Mouse (Mus musculus): ENCODE data around the gene Fam198a. TPM values are rescaled to one million over a fixed set of nuclear protein-coding genes. Genes with fewer than 3 reads are reported as not detected.

Gene Fam198a
- polyA plus RNA-seq, 1 experiment: not detected

GRCm38 (mm10) chr9:121908321-121908720 is 42.5 kb upstream of the Fam198a start:
- H3K27ac ChIP-seq (ENCODE audit: insufficient read depth, low read depth, low read length): no peak overlapping the region
- no peak overlapping the region for H3K4me3 ChIP-seq (ENCODE audit: insufficient read depth, low read length)
- TF ChIP-seq CTCF (IDR thresholded peaks at IDR 0.05; ENCODE audit: low read depth, low read length) (no peak), POLR2A (IDR thresholded peaks at IDR 0.05; ENCODE audit: borderline replicate concordance, low read depth, low read length) (no peak)
- peaks cover 26% of the 10 kb centered on the region for H3K4me1 ChIP-seq (ENCODE audit: control insufficient read depth, insufficient read depth, low read length)

- TF ChIP-seq POLR2A (IDR thresholded peaks at IDR 0.05; ENCODE audit: borderline replicate concordance, low read depth, low read length): no peak
- no peak for TF ChIP-seq CTCF (IDR thresholded peaks at IDR 0.05; ENCODE audit: low read depth, low read length)
- no peak overlapping the region for H3K27ac ChIP-seq (ENCODE audit: insufficient read depth, low read depth, low read length)
- peaks cover 21% of the 10 kb centered on the region for H3K4me1 ChIP-seq (ENCODE audit: control insufficient read depth, insufficient read depth, low read length)
- H3K4me3 ChIP-seq (ENCODE audit: insufficient read depth, low read length): no peak overlapping the region
These were observed 41.2 kb upstream of the Fam198a start for GRCm38 (mm10) chr9:121909635-121910034.

- Histone ChIP-seq H3K27ac (ENCODE audit: insufficient read depth, low read depth, low read length) (no peak overlapping the region), H3K4me3 (ENCODE audit: insufficient read depth, low read length) (no peak overlapping the region), H3K4me1 (ENCODE audit: control insufficient read depth, insufficient read depth, low read length) (peaks cover 15% of the 10 kb centered on the region)
- no peak for TF ChIP-seq CTCF (IDR thresholded peaks at IDR 0.05; ENCODE audit: low read depth, low read length)
These were observed 39.6 kb upstream of the Fam198a start for GRCm38 (mm10) chr9:121911196-121911595.

- no peak overlapping the region for H3K4me3 ChIP-seq (ENCODE audit: insufficient read depth, low read length)
These were observed 38.0 kb upstream of the Fam198a start for GRCm38 (mm10) chr9:121912786-121913185.

GRCm38 (mm10) chr9:121914226-121914757 is 36.5 kb upstream of the Fam198a start:
- Histone ChIP-seq H3K27ac (ENCODE audit: insufficient read depth, low read depth, low read length) (no peak overlapping the region), H3K4me3 (ENCODE audit: insufficient read depth, low read length) (no peak overlapping the region), H3K4me1 (ENCODE audit: control insufficient read depth, insufficient read depth, low read length) (peaks cover 22% of the 10 kb centered on the region)
- TF ChIP-seq CTCF (IDR thresholded peaks at IDR 0.05; ENCODE audit: low read depth, low read length): no peak
- TF ChIP-seq POLR2A (IDR thresholded peaks at IDR 0.05; ENCODE audit: borderline replicate concordance, low read depth, low read length): no peak

More at GRCm38 (mm10) chr9:121912786-121913185, 38.0 kb upstream of the Fam198a start:
- Histone ChIP-seq H3K4me1 (ENCODE audit: control insufficient read depth, insufficient read depth, low read length) (peaks cover 15% of the 10 kb centered on the region), H3K27ac (ENCODE audit: insufficient read depth, low read depth, low read length) (no peak overlapping the region)
- TF ChIP-seq CTCF (IDR thresholded peaks at IDR 0.05; ENCODE audit: low read depth, low read length) (no peak), POLR2A (IDR thresholded peaks at IDR 0.05; ENCODE audit: borderline replicate concordance, low read depth, low read length) (no peak)

GRCm38 (mm10) chr9:121915056-121915455 is 35.7 kb upstream of the Fam198a start:
- no peak overlapping the region for H3K27ac ChIP-seq (ENCODE audit: insufficient read depth, low read depth, low read length)
- peaks cover 18% of the 10 kb centered on the region for H3K4me1 ChIP-seq (ENCODE audit: control insufficient read depth, insufficient read depth, low read length)
- TF ChIP-seq CTCF (IDR thresholded peaks at IDR 0.05; ENCODE audit: low read depth, low read length): no peak
- H3K4me3 ChIP-seq (ENCODE audit: insufficient read depth, low read length): no peak overlapping the region

GRCm38 (mm10) chr9:121916102-121916501 is 34.7 kb upstream of the Fam198a start, which contains the start of gene Cyp8b1:
Cyp8b1 (minus strand) TSS chr9:121916305.
- H3K4me1 ChIP-seq (ENCODE audit: control insufficient read depth, insufficient read depth, low read length): peaks cover 18% of the 10 kb centered on the region
- H3K4me3 ChIP-seq (ENCODE audit: insufficient read depth, low read length): no peak within 1 kb of the TSS
- no peak within 1 kb of the TSS for H3K27ac ChIP-seq (ENCODE audit: insufficient read depth, low read depth, low read length)
- TF ChIP-seq POLR2A (IDR thresholded peaks at IDR 0.05; ENCODE audit: borderline replicate concordance, low read depth, low read length) (no peak), CTCF (IDR thresholded peaks at IDR 0.05; ENCODE audit: low read depth, low read length) (no peak)

- H3K4me1 ChIP-seq (ENCODE audit: control insufficient read depth, insufficient read depth, low read length): peaks cover 16% of the 10 kb centered on the region
- no peak overlapping the region for H3K4me3 ChIP-seq (ENCODE audit: insufficient read depth, low read length)
- no peak overlapping the region for H3K27ac ChIP-seq (ENCODE audit: insufficient read depth, low read depth, low read length)
- TF ChIP-seq POLR2A (IDR thresholded peaks at IDR 0.05; ENCODE audit: borderline replicate concordance, low read depth, low read length) (no peak), CTCF (IDR thresholded peaks at IDR 0.05; ENCODE audit: low read depth, low read length) (no peak)
These were observed 31.7 kb upstream of the Fam198a start for GRCm38 (mm10) chr9:121919027-121919501.

GRCm38 (mm10) chr9:121923443-121923842 is 27.3 kb upstream of the Fam198a start:
- Histone ChIP-seq H3K4me1 (ENCODE audit: control insufficient read depth, insufficient read depth, low read length) (peaks cover 18% of the 10 kb centered on the region), H3K4me3 (ENCODE audit: insufficient read depth, low read length) (no peak overlapping the region), H3K27ac (ENCODE audit: insufficient read depth, low read depth, low read length) (no peak overlapping the region)
- TF ChIP-seq CTCF (IDR thresholded peaks at IDR 0.05; ENCODE audit: low read depth, low read length): no peak

- no peak overlapping the region for H3K27ac ChIP-seq (ENCODE audit: insufficient read depth, low read depth, low read length)
These were observed 26.9 kb upstream of the Fam198a start for GRCm38 (mm10) chr9:121923906-121924305.

More at GRCm38 (mm10) chr9:121923906-121924305, 26.9 kb upstream of the Fam198a start:
- Histone ChIP-seq H3K4me1 (ENCODE audit: control insufficient read depth, insufficient read depth, low read length) (peaks cover 13% of the 10 kb centered on the region), H3K4me3 (ENCODE audit: insufficient read depth, low read length) (no peak overlapping the region)
- TF ChIP-seq CTCF (IDR thresholded peaks at IDR 0.05; ENCODE audit: low read depth, low read length) (no peak), POLR2A (IDR thresholded peaks at IDR 0.05; ENCODE audit: borderline replicate concordance, low read depth, low read length) (no peak)
